Mouse (Mus musculus) thymus, adult 2 months (tissue): ENCODE results near the gene Zyx.

ENCODE experiments used
- CTCF ChIP-seq: fragments of 200-500 bp; IDR thresholded peaks from 2 replicates; pipeline ENCODE4 v1.5.1; 2012; ENCODE audit warnings: mild to moderate bottlenecking, control low read depth, low read length, moderate library complexity, borderline replicate concordance; ENCODE audit not compliant: control insufficient read depth, poor library complexity, insufficient read depth; ENCODE audit errors: extremely low read depth
- POLR2A ChIP-seq: fragments of 200-500 bp; IDR thresholded peaks from 2 replicates; pipeline ENCODE4 v1.6.1; 2012; ENCODE audit warnings: mild to moderate bottlenecking, low read length, control low read depth, moderate library complexity; ENCODE audit not compliant: control insufficient read depth, poor library complexity, insufficient read depth; ENCODE audit errors: extremely low read depth

GRCm38 (mm10) chr6:42360231-42360840 is 10.9 kb downstream of the Zyx start:
- TF ChIP-seq POLR2A, result no peak
- TF ChIP-seq CTCF, result no peak
